Mouse (Mus musculus) C2C12 (cell line): ENCODE measurements around the gene Igf2bp1.

ENCODE experiments used
- CEBPB ChIP-seq: IDR thresholded peaks from one replicate; pipeline ENCODE4 v1.6.1; 2011; ENCODE audit warnings: low read depth, mild to moderate bottlenecking, control low read depth, moderate library complexity
- CTCF ChIP-seq: IDR thresholded peaks from one replicate; pipeline ENCODE4 v1.5.1; 2011; ENCODE audit not compliant: control insufficient read depth, insufficient read depth, insufficient read length
- MYOD1 ChIP-seq: IDR thresholded peaks from one replicate; pipeline ENCODE4 v1.6.1; 2011; ENCODE audit warnings: low read depth; ENCODE audit not compliant: control insufficient read depth, insufficient read length
- USF1 ChIP-seq: IDR thresholded peaks from one replicate; pipeline ENCODE4 v1.6.1; 2011; ENCODE audit warnings: low read depth, mild to moderate bottlenecking, control low read depth, moderate library complexity

- no peak for TF ChIP-seq CTCF
- TF ChIP-seq CEBPB, result no peak
- no peak for TF ChIP-seq USF1
- TF ChIP-seq MYOD1, result no peak
These were observed 69.3 kb downstream of the Igf2bp1 start for GRCm38 (mm10) chr11:95936409-95936808.
